Mouse (Mus musculus) cerebellum, adult 9-10 months (tissue): Measurements from ENCODE around the gene Grwd1.
A peak's percentile ranks its signal among the peaks of the same experiment; 100 is the strongest.

ENCODE experiments used
- DNase-seq: peaks from one replicate; pipeline ENCODE4 v3.0.0; 2022

The Grwd1 gene

GRCm38 (mm10) chr7:45833924-45834323, 3.2 kb upstream of the Grwd1 start:
- no peak for DNase-seq

- DNase-seq: no peak
These were observed 2.5 kb upstream of the Grwd1 start for GRCm38 (mm10) chr7:45833148-45833790.

- DNase-seq: no peak
These were observed 1.7 kb upstream of the Grwd1 start for GRCm38 (mm10) chr7:45832428-45832827.

GRCm38 (mm10) chr7:45831128-45831525, 383 bp upstream of the Grwd1 start:
- DNase-seq: no peak

GRCm38 (mm10) chr7:45826631-45827030, 4.1 kb downstream of the Grwd1 start:
- DNase-seq: no peak

- no peak for DNase-seq
These were observed 6.1 kb downstream of the Grwd1 start, which contains the start of gene Kcnj14 for GRCm38 (mm10) chr7:45824598-45824997. Gene Kcnj14 (minus strand): TSS chr7:45824782.

- no peak for DNase-seq
These were observed 9.8 kb downstream of the Grwd1 start for GRCm38 (mm10) chr7:45820913-45821312.

- DNase-seq: no peak
These were observed 10.9 kb downstream of the Grwd1 start for GRCm38 (mm10) chr7:45819843-45820242.

GRCm38 (mm10) chr7:45815984-45816351, 14.8 kb downstream of the Grwd1 start:
- peak; percentile 33 for DNase-seq

- peak; percentile 65 for DNase-seq
These were observed 15.3 kb downstream of the Grwd1 start for GRCm38 (mm10) chr7:45815323-45815983.

- no peak for DNase-seq
These were observed 15.9 kb downstream of the Grwd1 start for GRCm38 (mm10) chr7:45814841-45815240.

- peak; percentile 100 for DNase-seq
These were observed 16.7 kb downstream of the Grwd1 start, which contains the start of gene Cyth2 for GRCm38 (mm10) chr7:45813787-45814779. Gene Cyth2 (minus strand): TSS chr7:45814581.

- no peak for DNase-seq
These were observed 17.8 kb downstream of the Grwd1 start for GRCm38 (mm10) chr7:45812921-45813320.

- no peak for DNase-seq
These were observed 21.3 kb downstream of the Grwd1 start for GRCm38 (mm10) chr7:45809276-45810075.

GRCm38 (mm10) chr7:45808471-45808870, 22.3 kb downstream of the Grwd1 start:
- no peak for DNase-seq

- DNase-seq: no peak
These were observed 24.8 kb downstream of the Grwd1 start for GRCm38 (mm10) chr7:45805941-45806340.

- no peak for DNase-seq
These were observed 28.2 kb downstream of the Grwd1 start for GRCm38 (mm10) chr7:45802551-45802950.

- DNase-seq: peak; percentile 93
These were observed 29.4 kb downstream of the Grwd1 start for GRCm38 (mm10) chr7:45801348-45801747.

- DNase-seq: no peak
These were observed 30.1 kb downstream of the Grwd1 start for GRCm38 (mm10) chr7:45800546-45801204.

- no peak for DNase-seq
These were observed 30.7 kb downstream of the Grwd1 start for GRCm38 (mm10) chr7:45800001-45800400.

GRCm38 (mm10) chr7:45798931-45799330, 31.8 kb downstream of the Grwd1 start:
- no peak for DNase-seq

- no peak for DNase-seq
These were observed 32.3 kb downstream of the Grwd1 start for GRCm38 (mm10) chr7:45798511-45798836.
